Mouse (Mus musculus) myocyte (in vitro differentiated cells): ENCODE results near the gene Slc25a41.

Experiments
- E2F4 ChIP-seq: IDR thresholded peaks from one replicate; pipeline ENCODE4 v1.6.1; 2011; ENCODE audit warnings: mild to moderate bottlenecking, control low read depth, moderate library complexity; ENCODE audit not compliant: insufficient read depth
- MYOD1 ChIP-seq, 3 experiments: IDR thresholded peaks; one replicate each; pipeline ENCODE4 v1.6.1; 2011; ENCODE audit warnings: control low read depth in 2 of 3, low read depth in 2 of 3, mild to moderate bottlenecking in 2 of 3, moderate library complexity in 1 of 3; ENCODE audit not compliant: insufficient read length in 2 of 3, control insufficient read depth in 1 of 3
- POLR2A ChIP-seq: IDR thresholded peaks from one replicate; pipeline ENCODE4 v1.6.1; 2011; ENCODE audit warnings: low read depth, mild to moderate bottlenecking, control low read depth, moderate library complexity; ENCODE audit not compliant: insufficient read length

DNA sequence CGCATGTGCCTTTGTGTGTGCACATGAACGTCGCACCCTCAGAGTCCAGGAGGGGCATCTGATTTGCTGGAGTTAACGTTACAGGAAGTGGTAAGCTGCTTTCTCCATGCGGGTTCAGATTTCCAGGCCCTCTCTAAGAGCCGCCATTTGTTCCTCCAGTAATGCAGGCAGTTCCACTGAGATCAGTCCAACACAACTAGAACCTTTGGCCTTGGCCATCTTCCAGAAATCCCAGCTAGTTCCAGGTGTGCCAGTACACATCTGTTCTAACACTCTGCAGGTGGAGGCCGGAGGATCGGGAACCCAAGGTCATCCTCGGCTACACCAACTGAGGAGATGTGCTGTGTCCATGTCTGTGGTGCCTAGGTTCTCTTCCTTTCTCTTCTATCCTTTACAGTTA is 56.6 kb downstream of the Slc25a41 start:
- TF ChIP-seq POLR2A (no peak), MYOD1 (IDR thresholded peaks at IDR 0.05; ENCODE audit: control insufficient read depth in 1 of 3, insufficient read length in 2 of 3, low read depth in 2 of 3) (no peak), E2F4 (no peak)
